Mouse (Mus musculus) kidney, embryonic 16.5 days (tissue): ENCODE data around the gene Cpne6. TPM values are rescaled to one million over a fixed set of nuclear protein-coding genes. Genes with fewer than 3 reads are reported as not detected.

Experiments used
- ATAC-seq: fragments of 200-750 bp; cut with Nextera tagmentation; 2 replicates; pipeline ENCODE4 v1.8.0; 2017; ENCODE audit warnings: moderate TSS enrichment; ENCODE audit not compliant: low FRiP score, low TSS enrichment
- H3K27ac ChIP-seq: fragments of 300-500 bp; sonication (generic); 2 replicates; pipeline ENCODE4 v1.5.1; 2014; ENCODE audit warnings: low read length
- H3K27me3 ChIP-seq: fragments of 300-500 bp; sonication (generic); 2 replicates; pipeline ENCODE4 v1.6.1; 2014; ENCODE audit warnings: low read length, control low read depth, mixed read lengths; ENCODE audit not compliant: insufficient read depth
- H3K36me3 ChIP-seq: fragments of 300-500 bp; sonication (generic); 2 replicates; pipeline ENCODE4 v1.6.1; 2014; ENCODE audit warnings: low read length, control low read depth, mixed read lengths; ENCODE audit not compliant: insufficient read depth
- H3K4me1 ChIP-seq: fragments of 300-500 bp; sonication (generic); 2 replicates; pipeline ENCODE4 v1.6.1; 2014; ENCODE audit warnings: low read length, control low read depth, mixed read lengths; ENCODE audit not compliant: insufficient read depth
- H3K4me2 ChIP-seq: fragments of 300-500 bp; sonication (generic); replicated peaks from 2 replicates; pipeline ENCODE4 v1.6.1; 2014; ENCODE audit warnings: low read depth, low read length
- H3K4me3 ChIP-seq: fragments of 300-500 bp; sonication (generic); 2 replicates; pipeline ENCODE4 v1.5.1; 2014; ENCODE audit warnings: mild to moderate bottlenecking, low read length
- H3K9ac ChIP-seq: fragments of 300-500 bp; sonication (generic); replicated peaks from 2 replicates; pipeline ENCODE4 v1.6.1; 2014; ENCODE audit warnings: low read length
- H3K9me3 ChIP-seq: fragments of 300-500 bp; sonication (generic); 2 replicates; pipeline ENCODE4 v1.6.1; 2016; ENCODE audit warnings: low read length, control low read depth
- WGBS: fragments of 180-500 bp; shearing (Covaris S2); extraction: QIAGEN DNeasy Blood & Tissue Kit; methylation state at CpG from one replicate; pipeline ENCODE4 v1.1.7; 2014; 5-methylcytosine and 5-hydroxymethylcytosine counted together
- polyA plus RNA-seq: library from polyadenylated mRNA; unstranded; fragments of >200 nt; fragmentation: Nextera tagmentation; extraction: Ambion mirVana; gene quantifications from 2 replicates; pipeline ENCODE4 v1.2.1, GENCODE M21; 2015

Cpne6 gene
- polyA plus RNA-seq, 1 experiment from 2014 or later: 0.46 TPM

DNA sequence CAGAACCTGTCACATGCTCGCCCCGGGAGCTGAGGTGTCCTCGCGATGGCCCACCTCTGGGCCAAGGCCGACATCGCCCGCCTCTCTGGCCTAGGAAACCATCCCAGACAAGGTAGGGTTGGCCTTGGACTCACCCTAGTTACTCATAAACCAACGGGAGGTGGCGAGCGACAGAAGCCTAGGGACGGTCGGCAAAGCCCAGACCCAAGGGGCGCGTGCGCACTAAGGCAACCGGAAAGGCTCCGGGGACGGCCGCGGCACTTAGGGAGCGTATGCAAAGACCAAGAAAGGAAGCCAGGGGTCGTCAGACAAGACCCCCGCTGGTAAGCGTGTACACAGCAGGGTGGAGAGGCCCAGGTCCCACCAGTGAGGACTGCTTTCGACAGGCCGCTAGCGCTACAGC, 49.6 kb downstream of the Cpne6 start, which contains the start of gene Dcaf11:
Gene Dcaf11 (plus strand): TSS at position 208 of the 403 bp plus-strand sequence.
- WGBS: 0% methylated on average over 27 of the region's 27 CpGs
- no peaks in the 10 kb centered on the region for H3K9me3 ChIP-seq
- ATAC-seq: peak; percentile 90

DNA sequence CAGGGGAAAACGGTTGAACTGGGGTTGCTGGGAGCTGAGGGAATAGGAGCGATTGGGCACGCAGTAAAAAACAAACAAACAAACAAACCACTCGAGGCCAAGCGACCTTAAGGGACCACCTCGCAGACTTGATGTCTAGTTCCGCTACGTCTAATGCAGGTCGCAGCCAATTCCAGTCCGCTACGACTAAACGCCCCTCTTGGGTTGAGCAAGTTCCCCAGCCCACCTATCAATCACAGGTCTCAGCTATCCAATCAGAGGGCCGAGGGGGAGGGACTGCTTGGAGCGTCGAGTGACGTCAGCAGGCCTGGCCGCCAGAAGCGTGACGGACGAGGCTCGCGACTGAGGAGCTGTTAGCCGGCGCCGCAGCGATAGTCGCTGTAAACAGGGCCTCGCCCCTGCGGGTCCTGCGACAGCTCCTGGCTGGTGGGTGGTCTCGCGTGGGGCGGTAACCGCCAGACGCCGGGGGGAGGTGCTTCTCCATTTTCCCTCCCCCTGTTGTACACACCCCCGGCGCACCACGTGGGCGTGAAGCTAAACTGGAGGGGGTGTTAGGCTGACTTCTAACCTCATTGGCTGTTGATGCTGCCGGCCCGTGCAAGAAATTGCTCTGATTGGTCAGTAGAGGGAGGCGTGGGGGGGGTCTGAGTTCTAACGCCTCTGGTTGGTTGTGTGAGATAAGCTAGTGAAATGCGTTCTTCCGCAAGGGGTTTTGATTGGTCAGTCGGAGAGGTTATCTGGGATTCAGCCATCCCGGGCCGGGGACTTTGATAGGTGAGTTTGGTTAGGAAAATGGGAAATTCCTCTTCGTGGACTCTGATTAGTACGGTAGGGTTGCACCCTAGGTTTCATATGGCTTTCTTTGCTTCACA, 50.2 kb downstream of the Cpne6 start, which contains the start of gene A730061H03Rik:
Gene A730061H03Rik (minus strand): TSS at position 205 of the 872 bp plus-strand sequence.
- Histone ChIP-seq H3K9ac (peak within 1 kb of the TSS; percentile 73), H3K4me1 (peaks cover 19% of the 10 kb centered on the region), H3K27ac (peak within 1 kb of the TSS; percentile 96), H3K4me3 (peak within 1 kb of the TSS; percentile 52), H3K9me3 (no peaks in the 10 kb centered on the region), H3K36me3 (peaks cover 16% of the 10 kb centered on the region; the same call in 1 of the 2 replicates), H3K27me3 (no peaks in the 10 kb centered on the region), H3K4me2 (peak within 1 kb of the TSS; percentile 89)
- peak; percentile 97 for ATAC-seq
- WGBS: under 1% methylated on average over 51 of the region's 51 CpGs

More for the DNA sequence above, 49.6 kb downstream of the Cpne6 start, which contains the start of gene Dcaf11:
- H3K36me3 ChIP-seq: peaks cover 10% of the 10 kb centered on the region; the same call in 1 of the 2 replicates
- H3K27ac ChIP-seq: peak within 1 kb of the TSS; percentile 96
- no peaks in the 10 kb centered on the region for H3K27me3 ChIP-seq
- peak within 1 kb of the TSS; percentile 52 for H3K4me3 ChIP-seq
- peak within 1 kb of the TSS; percentile 73 for H3K9ac ChIP-seq
- H3K4me1 ChIP-seq: peaks cover 19% of the 10 kb centered on the region
- peak within 1 kb of the TSS; percentile 89 for H3K4me2 ChIP-seq

DNA sequence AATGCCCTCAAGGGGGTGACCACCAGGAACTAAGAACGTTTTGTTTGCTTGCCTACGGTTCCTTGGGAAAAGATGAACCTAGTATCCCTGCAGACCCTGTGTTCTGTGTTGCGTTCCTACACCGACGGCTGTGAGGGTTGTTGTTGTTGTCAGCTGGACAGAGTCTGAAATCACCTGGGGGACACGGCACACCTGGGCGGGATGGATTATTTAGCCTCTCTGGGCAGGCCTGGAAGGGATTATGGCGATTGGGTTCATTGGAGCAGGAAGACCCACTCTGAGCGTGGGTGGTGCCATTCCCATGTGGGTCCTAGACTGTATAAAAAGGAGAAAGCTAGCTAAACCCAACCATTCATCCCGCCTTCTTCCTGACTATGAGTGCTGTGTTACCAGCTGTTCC, 51.6 kb downstream of the Cpne6 start:
- no peak for ATAC-seq
- Histone ChIP-seq H3K9me3 (no peaks in the 10 kb centered on the region), H3K4me2 (peak overlapping the region; percentile 89), H3K27me3 (no peaks in the 10 kb centered on the region), H3K27ac (no peak overlapping the region), H3K9ac (no peak overlapping the region), H3K4me1 (peaks cover 19% of the 10 kb centered on the region), H3K36me3 (peaks cover 30% of the 10 kb centered on the region), H3K4me3 (peak overlapping the region; percentile 52)
- WGBS: 69% methylated on average over 10 of the region's 10 CpGs

- no peak for ATAC-seq
- H3K36me3 ChIP-seq: peaks cover 42% of the 10 kb centered on the region
- H3K4me3 ChIP-seq: no peak overlapping the region
- WGBS: 88% methylated on average over 11 of the region's 11 CpGs
- H3K9ac ChIP-seq: no peak overlapping the region
- H3K4me1 ChIP-seq: peaks cover 12% of the 10 kb centered on the region
- no peak overlapping the region for H3K27ac ChIP-seq
- H3K27me3 ChIP-seq: no peaks in the 10 kb centered on the region
- H3K9me3 ChIP-seq: no peaks in the 10 kb centered on the region
- H3K4me2 ChIP-seq: no peak overlapping the region
Measured at GRCm38 (mm10) chr14:55563249-55563648, 53.0 kb downstream of the Cpne6 start.

DNA sequence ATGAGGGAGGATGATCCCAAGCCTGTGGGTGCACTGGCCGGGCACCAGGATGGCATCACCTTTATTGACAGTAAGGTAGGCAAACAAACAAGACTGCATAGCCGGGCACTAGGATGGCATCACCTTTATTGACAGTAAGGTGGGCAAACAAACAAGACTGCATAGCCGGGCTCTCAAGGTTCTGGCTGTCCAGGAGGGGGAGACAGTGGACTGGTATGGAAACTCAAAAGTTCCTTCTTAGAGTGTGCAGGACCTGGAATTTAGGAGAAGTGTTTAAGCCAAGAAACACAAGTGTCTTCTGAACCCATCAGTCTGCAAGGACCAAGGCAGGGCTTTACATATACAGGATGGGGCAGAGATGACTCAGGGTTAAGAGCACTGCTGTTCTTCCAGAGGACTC, 55.5 kb downstream of the Cpne6 start:
- H3K9ac ChIP-seq: no peak overlapping the region
- peaks cover 11% of the 10 kb centered on the region for H3K4me1 ChIP-seq
- H3K4me3 ChIP-seq: no peak overlapping the region
- no peak overlapping the region for H3K4me2 ChIP-seq
- no peak overlapping the region for H3K27ac ChIP-seq
- H3K27me3 ChIP-seq: no peaks in the 10 kb centered on the region
- H3K36me3 ChIP-seq: peaks cover 60% of the 10 kb centered on the region
- WGBS: 88% methylated on average over 3 of the region's 3 CpGs
- H3K9me3 ChIP-seq: no peaks in the 10 kb centered on the region
- ATAC-seq: no peak

Other genes with a start within 250 kb of the Cpne6 start
- 147 and 157 TPM in 2 replicates for gene Dhrs4, start 31.7 kb upstream of the Cpne6 start, polyA plus RNA-seq
- 2.5 and 3.0 TPM in 2 replicates for gene Carmil3, start 19.8 kb upstream of the Cpne6 start, polyA plus RNA-seq
- gene Nrl, start 14.5 kb downstream of the Cpne6 start, polyA plus RNA-seq: not detected in 2 replicates
- gene Pck2, start 29.8 kb downstream of the Cpne6 start, polyA plus RNA-seq: 64.2 and 66.0 TPM in 2 replicates
- gene Dcaf11, start 49.6 kb downstream of the Cpne6 start, polyA plus RNA-seq: 117 TPM in 2 replicates
- gene A730061H03Rik, start 50.0 kb downstream of the Cpne6 start, polyA plus RNA-seq: 1.2 and 1.6 TPM in 2 replicates
- 4.5 and 4.6 TPM in 2 replicates for gene Fitm1, start 65.2 kb downstream of the Cpne6 start, polyA plus RNA-seq
- gene Psme1, start 67.7 kb downstream of the Cpne6 start, polyA plus RNA-seq: 156 and 168 TPM in 2 replicates
- gene Emc9, start 74.9 kb downstream of the Cpne6 start, polyA plus RNA-seq: 9.3 and 9.5 TPM in 2 replicates
- gene Psme2, start 80.7 kb downstream of the Cpne6 start, polyA plus RNA-seq: 207 and 226 TPM in 2 replicates
- gene Rnf31, start 81.3 kb downstream of the Cpne6 start, polyA plus RNA-seq: 21.3 and 26.2 TPM in 2 replicates
- 16.8 and 17.7 TPM in 2 replicates for gene Irf9, start 93.1 kb downstream of the Cpne6 start, polyA plus RNA-seq
- gene Rec8, start 107.6 kb downstream of the Cpne6 start, polyA plus RNA-seq: 23.0 and 24.2 TPM in 2 replicates
- 120 and 130 TPM in 2 replicates for gene Ipo4, start 125.5 kb downstream of the Cpne6 start, polyA plus RNA-seq
- gene Gm49378, start 127.5 kb downstream of the Cpne6 start, polyA plus RNA-seq: 1.5 and 1.6 TPM in 2 replicates
- 137 and 139 TPM in 2 replicates for gene Tm9sf1, start 133.4 kb downstream of the Cpne6 start, polyA plus RNA-seq
- 1.1 and 1.3 TPM in 2 replicates for gene Tssk4, start 139.7 kb downstream of the Cpne6 start, polyA plus RNA-seq
- gene Mdp1, start 150.1 kb downstream of the Cpne6 start, polyA plus RNA-seq: 59.8 and 61.0 TPM in 2 replicates
- 74.1 and 74.2 TPM in 2 replicates for gene Gmpr2, start 161.5 kb downstream of the Cpne6 start, polyA plus RNA-seq
- gene Nedd8, start 161.7 kb downstream of the Cpne6 start, polyA plus RNA-seq: 514 and 521 TPM in 2 replicates
- 43.9 and 44.5 TPM in 2 replicates for gene Tinf2, start 171.4 kb downstream of the Cpne6 start, polyA plus RNA-seq
- gene Tgm1, start 203.5 kb downstream of the Cpne6 start, polyA plus RNA-seq: 2.9 and 3.0 TPM in 2 replicates
- gene Rabggta, start 211.8 kb downstream of the Cpne6 start, polyA plus RNA-seq: 43.3 and 46.2 TPM in 2 replicates
- 112 and 119 TPM in 2 replicates for gene Dhrs1, start 235.2 kb downstream of the Cpne6 start, polyA plus RNA-seq
- 40.6 and 41.9 TPM in 2 replicates for gene Nop9, start 235.2 kb downstream of the Cpne6 start, polyA plus RNA-seq
- gene Cideb, start 248.0 kb downstream of the Cpne6 start, polyA plus RNA-seq: 21.1 and 21.3 TPM in 2 replicates